Mouse (Mus musculus) bone marrow, adult 2 months (tissue): ENCODE measurements around the gene Atf6b.
A peak's percentile ranks its signal among the peaks of the same experiment; 100 is the strongest.

Source experiments
- CTCF ChIP-seq: fragments of 200-500 bp; IDR thresholded peaks from 2 replicates; pipeline ENCODE4 v1.5.1; 2011; ENCODE audit warnings: low read length, control low read depth; ENCODE audit not compliant: control insufficient read depth, insufficient read depth
- POLR2A ChIP-seq: fragments of 200-500 bp; IDR thresholded peaks from 2 replicates; pipeline ENCODE4 v1.6.1; 2011; ENCODE audit warnings: low read depth, mild to moderate bottlenecking, control low read depth, low read length, borderline replicate concordance; ENCODE audit not compliant: control insufficient read depth

DNA sequence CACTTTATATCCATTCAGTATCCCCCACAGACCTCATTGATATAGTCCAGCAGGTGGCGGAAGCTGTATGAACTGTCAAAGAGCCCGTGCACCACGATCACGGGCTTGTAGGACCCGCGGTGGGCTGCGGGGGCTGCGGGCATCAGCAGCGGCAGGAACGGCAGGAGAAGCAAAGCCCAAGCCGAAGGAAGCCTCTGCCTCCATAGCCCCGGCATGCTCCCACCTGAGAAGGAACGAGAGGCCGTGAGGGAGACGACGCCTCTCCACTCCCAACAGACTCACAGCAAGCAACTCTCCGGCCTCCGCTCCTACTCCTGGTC is 20.2 kb upstream of the Atf6b start:
- TF ChIP-seq CTCF, result peak; percentile 40; the same call in 1 of the 2 replicates
- no peak for TF ChIP-seq POLR2A
